Mouse (Mus musculus) stomach, postnatal 0 days (tissue): ENCODE measurements around the gene Tsn.

Experiments used
- CTCF ChIP-seq: IDR thresholded peaks from 2 replicates; pipeline ENCODE4 v1.5.1; 2016; ENCODE audit warnings: antibody characterized with exemption, low read depth, mild to moderate bottlenecking, moderate library complexity
- EP300 ChIP-seq: optimal IDR thresholded peaks from 2 replicates; pipeline ENCODE3; 2016; ENCODE audit warnings: antibody characterized with exemption

DNA sequence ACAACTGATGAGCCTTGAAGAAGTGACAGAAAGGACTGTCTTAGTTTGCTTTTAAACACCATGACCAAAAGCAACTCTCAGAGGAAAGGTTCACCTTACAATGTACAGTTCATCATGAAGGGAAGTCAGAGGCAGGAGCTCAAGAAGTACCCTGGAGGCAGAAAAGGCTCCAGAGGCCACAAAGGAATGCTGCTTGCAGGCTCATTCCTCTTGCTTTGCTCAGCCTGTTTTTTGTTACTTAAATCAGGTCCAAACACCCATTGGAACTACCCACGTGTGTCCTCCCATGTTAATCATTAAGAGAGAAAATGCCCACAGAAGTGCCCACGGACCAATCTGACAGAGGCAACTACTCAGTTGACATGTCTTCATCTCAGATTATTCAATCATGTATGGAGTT is 59.6 kb downstream of the Tsn start:
- no peak for TF ChIP-seq CTCF
- TF ChIP-seq EP300 = no peak
